8 mouse cellular contexts compared by ENCODE assay signal in the genomic region with DNA sequence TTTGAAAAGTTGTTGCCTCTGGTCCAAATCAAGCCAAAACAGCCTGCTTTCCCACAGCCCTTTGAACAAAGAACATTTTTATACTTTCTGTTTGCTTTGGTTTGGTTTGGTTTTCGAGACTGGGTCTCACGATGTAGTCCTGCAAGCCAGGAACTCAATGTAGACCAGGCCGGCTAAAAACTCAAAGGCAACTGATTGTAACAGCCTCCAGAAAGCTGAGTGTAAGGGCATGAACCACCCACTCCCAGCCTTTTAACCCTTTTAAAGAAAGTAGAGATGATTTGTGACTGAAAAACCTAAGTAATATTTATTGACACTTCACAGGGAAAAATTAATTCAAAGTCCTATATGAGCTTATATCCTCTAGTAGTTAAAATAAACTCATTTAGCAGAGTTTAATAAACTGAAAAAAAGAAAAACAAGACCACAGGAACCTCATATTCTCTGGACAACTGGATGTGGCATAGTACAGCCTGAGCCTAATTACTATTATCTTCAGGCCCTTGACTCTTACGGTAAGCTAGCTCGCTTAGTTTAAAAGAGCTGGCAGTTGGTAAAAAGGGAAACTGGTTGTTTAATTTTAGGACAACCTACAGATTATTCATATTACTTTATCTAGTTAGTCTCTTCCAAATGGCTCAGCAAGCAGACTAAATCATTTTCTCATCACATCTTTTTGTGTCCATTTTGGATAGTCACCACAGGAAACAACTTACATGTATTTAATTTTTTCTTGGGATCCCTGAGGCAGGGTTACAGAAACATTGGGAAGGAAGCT. TPM values are rescaled to one million over a fixed set of nuclear protein-coding genes. Genes with fewer than 3 reads are reported as not detected.
DNase-seq lines count a peak whose midpoint lies in the region; ATAC-seq and TF ChIP-seq lines count a peak whose summit lies in the region.
"Had no signal": no experiment of that assay in that cellular context is flagged by ENCODE, and none has a peak within 500 bp of the region (broad histone marks: within the 10 kb centered on the region; RNA-seq: fewer than 3 reads in every experiment).

No protein-coding gene starts in this region.

- H3K4me3 ChIP-seq in kidney, embryonic 16.5 days (ENCODE audit: low read length), result peak overlapping the region; percentile 32; the same call in 1 of the 2 replicates
- peak overlapping the region; percentile 97; the same call in 1 of the 2 replicates for H3K4me3 ChIP-seq in E14TG2a.4 (replicated peaks; ENCODE audit: low read length)
- no peak overlapping the region for H3K4me3 ChIP-seq in intestine, embryonic 16.5 days (ENCODE audit: low read length)

- ATAC-seq in kidney, embryonic 16.5 days (ENCODE audit: low FRiP score, low TSS enrichment), result no peak
- ATAC-seq in intestine, embryonic 16.5 days, result no peak
- ATAC-seq in megakaryocyte-erythroid progenitor cell, adult 5-6 weeks (replicated peaks; ENCODE audit: low FRiP score, low TSS enrichment, poor library complexity, severe bottlenecking), result no peak
- no peak for ATAC-seq in inflammation-experienced regulatory T-cells, adult 6 months

- H3K4me1 ChIP-seq in kidney, embryonic 16.5 days (ENCODE audit: insufficient read depth, low read length), result peaks cover 18% of the 10 kb centered on the region
- H3K4me1 ChIP-seq in E14TG2a.4 (replicated peaks; ENCODE audit: low read depth, low read length), result peaks cover 61% of the 10 kb centered on the region
- H3K4me1 ChIP-seq in intestine, embryonic 16.5 days (ENCODE audit: control insufficient read depth, insufficient read depth, low read length), result peaks cover 5% of the 10 kb centered on the region; the same call in 1 of the 2 replicates

- no peaks in the 10 kb centered on the region for H3K9me3 ChIP-seq in kidney, embryonic 16.5 days (ENCODE audit: low read length)
- H3K9me3 ChIP-seq in E14TG2a.4 (ENCODE audit: low read length), result peaks cover 5% of the 10 kb centered on the region; the same call in 1 of the 2 replicates
- H3K9me3 ChIP-seq in intestine, embryonic 16.5 days (ENCODE audit: control insufficient read depth, low read length), result no peaks in the 10 kb centered on the region

- no peak overlapping the region for H3K9ac ChIP-seq in kidney, embryonic 16.5 days (replicated peaks; ENCODE audit: low read length)
- H3K9ac ChIP-seq in intestine, embryonic 16.5 days (ENCODE audit: low read depth, low read length), result no peak overlapping the region

- H3K27me3 ChIP-seq in kidney, embryonic 16.5 days (ENCODE audit: insufficient read depth, low read length), result no peaks in the 10 kb centered on the region
- H3K27me3 ChIP-seq in E14TG2a.4 (ENCODE audit: insufficient read depth, low read length), result no peaks in the 10 kb centered on the region
- H3K27me3 ChIP-seq in intestine, embryonic 16.5 days (replicated peaks; ENCODE audit: control insufficient read depth, insufficient read depth, low read length), result no peaks in the 10 kb centered on the region

- peak overlapping the region; percentile 59; the same call in 1 of the 2 replicates for H3K4me2 ChIP-seq in kidney, embryonic 16.5 days (replicated peaks; ENCODE audit: low read depth, low read length)
- peak overlapping the region; percentile 32; the same call in 1 of the 2 replicates for H3K4me2 ChIP-seq in intestine, embryonic 16.5 days (ENCODE audit: low read depth, low read length)

- no peaks in the 10 kb centered on the region for H3K36me3 ChIP-seq in kidney, embryonic 16.5 days (ENCODE audit: insufficient read depth, low read length)
- peaks cover 40% of the 10 kb centered on the region for H3K36me3 ChIP-seq in E14TG2a.4 (ENCODE audit: insufficient read depth, low read length)
- H3K36me3 ChIP-seq in intestine, embryonic 16.5 days (ENCODE audit: control insufficient read depth, insufficient read depth, low read length), result no peaks in the 10 kb centered on the region

- peak overlapping the region; percentile 40; the same call in 1 of the 2 replicates for H3K27ac ChIP-seq in kidney, embryonic 16.5 days (ENCODE audit: low read length)
- no peak overlapping the region; the same call in 1 of the 2 replicates for H3K27ac ChIP-seq in intestine, embryonic 16.5 days (ENCODE audit: low read length)

- DNase-seq in kidney, postnatal 10 days, result no peak
- DNase-seq in 416B (ENCODE audit: low read depth), result peak; percentile 35
- DNase-seq: adrenal gland, adult 2 months had no signal

- 64% methylated on average over 5 of the region's 5 CpGs for WGBS in kidney, embryonic 16.5 days
- 67% methylated on average over 5 of the region's 5 CpGs for WGBS in intestine, embryonic 16.5 days

- no peak for TF ChIP-seq CTCF in E14TG2a.4 (conservative IDR thresholded peaks at IDR 0.05; ENCODE audit: low read length)

RNA-seq across cellular contexts. Expression of a gene that starts 2.2 kb away (rescaled TPM):
- polyA plus RNA-seq in kidney, embryonic 16.5 days (2015; fragmentation: Nextera tagmentation; extraction: Ambion mirVana), result 1.8 and 2.0 TPM in 2 replicates
- polyA plus RNA-seq in intestine, embryonic 16.5 days (2015; fragmentation: Nextera tagmentation; extraction: Ambion mirVana), result 1.1 and 1.5 TPM in 2 replicates
- total RNA-seq in megakaryocyte-erythroid progenitor cell, adult 5-6 weeks (2014; fragmentation: Nextera tagmentation), result 31.7 and 32.1 TPM in 2 replicates
- total RNA-seq in megakaryocyte-erythroid progenitor cell, adult 5-6 weeks (2017), result 13.8 and 18.9 TPM in 2 replicates
- 1 to 10 TPM in 1 of 3 experiments, under 1 TPM in 2; 0.38 to 3.0 (median 0.58) TPM for polyA plus RNA-seq in inflammation-experienced regulatory T-cells, adult 6 months (2017; shearing (Covaris generic))
